Mouse (Mus musculus): ENCODE data around the gene Mkks. TPM values are rescaled to one million over a fixed set of nuclear protein-coding genes. Genes with fewer than 3 reads are reported as not detected.

The Mkks gene
- polyA plus RNA-seq, 1 experiment from 2014 or later: 24.1 TPM

DNA sequence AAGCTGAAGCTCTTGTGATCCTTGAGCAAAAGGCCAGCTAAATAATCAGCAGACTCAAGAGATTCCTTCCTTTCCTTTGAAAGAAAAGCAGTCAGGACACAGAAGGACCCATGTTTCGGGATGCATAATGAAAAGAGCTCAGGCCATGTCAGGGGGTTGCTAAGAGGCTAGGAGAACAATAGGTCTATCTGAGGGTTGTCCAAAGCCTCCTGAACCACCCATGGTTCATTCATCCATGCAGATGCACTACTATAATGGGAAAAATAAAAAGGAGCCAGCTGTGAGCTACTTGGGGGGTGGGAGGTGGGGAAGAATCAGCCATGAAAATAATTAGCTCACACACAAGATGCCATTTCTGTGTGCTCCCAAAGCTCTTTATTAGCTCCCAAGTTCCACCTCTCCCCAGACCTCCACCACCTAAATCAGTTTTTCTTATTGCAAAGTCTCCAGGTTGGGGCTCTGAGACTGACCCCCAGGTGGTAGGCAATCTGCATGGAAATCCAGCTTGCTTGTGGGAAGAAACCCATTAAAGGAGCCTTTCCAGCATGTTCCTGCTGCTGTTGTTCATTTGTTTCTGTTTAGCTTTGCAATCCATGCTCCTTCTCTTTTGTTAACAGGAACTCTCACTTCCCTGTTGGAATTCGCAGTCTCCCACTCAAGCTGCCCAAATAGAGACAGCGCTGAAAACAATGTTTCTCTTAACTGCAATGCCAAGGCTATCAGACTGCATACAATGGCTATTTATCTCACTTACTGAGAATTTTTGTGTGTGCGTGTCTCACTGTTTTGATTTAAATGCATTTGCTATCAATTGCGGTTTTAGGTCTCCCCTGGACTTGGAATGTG lies 36.4 kb downstream of the Mkks start:
- Histone ChIP-seq H3K9me3 (replicated peaks; ENCODE audit: control insufficient read depth, low read length) (no peaks in the 10 kb centered on the region), H3K27ac (ENCODE audit: low read length) (no peak overlapping the region), H3K4me3 (ENCODE audit: low read length) (no peak overlapping the region), H3K36me3 (ENCODE audit: control insufficient read depth, insufficient read depth) (no peaks in the 10 kb centered on the region), H3K4me2 (ENCODE audit: low read depth, low read length) (no peak overlapping the region), H3K27me3 (ENCODE audit: control insufficient read depth, insufficient read depth, low read length) (no peaks in the 10 kb centered on the region), H3K9ac (ENCODE audit: low read length) (no peak overlapping the region), H3K4me1 (ENCODE audit: control insufficient read depth, insufficient read depth, low read length) (no peaks in the 10 kb centered on the region)
- 56% methylated on average over 5 of the region's 5 CpGs for WGBS
- no peak for ATAC-seq (replicated peaks; ENCODE audit: extremely low read depth, insufficient read depth, low FRiP score)

DNA sequence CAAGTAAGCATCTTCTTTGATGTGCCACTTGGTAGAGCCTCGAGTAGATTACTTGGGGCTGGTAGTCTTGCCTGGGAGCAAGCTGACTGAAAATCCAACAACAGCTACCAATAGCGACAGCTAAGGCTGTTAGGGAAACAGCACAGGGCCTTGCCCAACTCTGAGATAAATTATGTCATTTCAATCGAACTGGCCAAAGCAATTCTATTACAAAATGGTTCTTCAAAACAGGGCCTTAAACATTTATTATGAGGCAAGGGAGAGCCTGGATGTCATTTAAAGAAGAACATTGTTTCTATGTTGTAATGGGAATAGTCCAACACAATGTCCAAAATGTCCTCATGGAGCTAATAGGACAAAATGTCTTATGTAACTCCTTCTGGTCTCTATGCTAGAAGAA lies 40.8 kb downstream of the Mkks start:
- no peak overlapping the region for H3K4me2 ChIP-seq (ENCODE audit: low read depth, low read length)
- H3K36me3 ChIP-seq (ENCODE audit: control insufficient read depth, insufficient read depth): no peaks in the 10 kb centered on the region
- H3K9ac ChIP-seq (ENCODE audit: low read length): no peak overlapping the region
- H3K4me3 ChIP-seq (ENCODE audit: low read length): no peak overlapping the region
- ATAC-seq (replicated peaks; ENCODE audit: extremely low read depth, insufficient read depth, low FRiP score): no peak
- WGBS: 50% methylated on average over 3 of the region's 3 CpGs
- H3K27me3 ChIP-seq (ENCODE audit: control insufficient read depth, insufficient read depth, low read length): no peaks in the 10 kb centered on the region
- no peaks in the 10 kb centered on the region for H3K9me3 ChIP-seq (replicated peaks; ENCODE audit: control insufficient read depth, low read length)
- H3K27ac ChIP-seq (ENCODE audit: low read length): no peak overlapping the region
- no peaks in the 10 kb centered on the region for H3K4me1 ChIP-seq (ENCODE audit: control insufficient read depth, insufficient read depth, low read length)

GRCm38 (mm10) chr2:136837994-136838393 lies 53.2 kb downstream of the Mkks start:
- ATAC-seq (replicated peaks; ENCODE audit: extremely low read depth, insufficient read depth, low FRiP score): peak; percentile 69; the same call in 1 of the 2 replicates
- peaks cover 17% of the 10 kb centered on the region for H3K4me1 ChIP-seq (ENCODE audit: control insufficient read depth, insufficient read depth, low read length)
- H3K36me3 ChIP-seq (ENCODE audit: control insufficient read depth, insufficient read depth): no peaks in the 10 kb centered on the region
- WGBS: 30% methylated on average over 1 of the region's 1 CpGs
- H3K27me3 ChIP-seq (ENCODE audit: control insufficient read depth, insufficient read depth, low read length): no peaks in the 10 kb centered on the region
- peak overlapping the region; percentile 55 for H3K27ac ChIP-seq (ENCODE audit: low read length)
- H3K9me3 ChIP-seq (replicated peaks; ENCODE audit: control insufficient read depth, low read length): no peaks in the 10 kb centered on the region
- no peak overlapping the region for H3K4me2 ChIP-seq (ENCODE audit: low read depth, low read length)
- no peak overlapping the region for H3K9ac ChIP-seq (ENCODE audit: low read length)
- H3K4me3 ChIP-seq (ENCODE audit: low read length): no peak overlapping the region

GRCm38 (mm10) chr2:136835882-136836281 lies 55.3 kb downstream of the Mkks start:
- H3K36me3 ChIP-seq (ENCODE audit: control insufficient read depth, insufficient read depth): no peaks in the 10 kb centered on the region
- H3K9ac ChIP-seq (ENCODE audit: low read length): no peak overlapping the region

GRCm38 (mm10) chr2:136834715-136835075 lies 56.5 kb downstream of the Mkks start:
- no peak overlapping the region for H3K4me3 ChIP-seq (ENCODE audit: low read length)
- WGBS: 52% methylated on average over 1 of the region's 1 CpGs
- no peaks in the 10 kb centered on the region for H3K9me3 ChIP-seq (replicated peaks; ENCODE audit: control insufficient read depth, low read length)
- peak; percentile 65; the same call in 1 of the 2 replicates for ATAC-seq (replicated peaks; ENCODE audit: extremely low read depth, insufficient read depth, low FRiP score)
- no peak overlapping the region for H3K4me2 ChIP-seq (ENCODE audit: low read depth, low read length)
- H3K27ac ChIP-seq (ENCODE audit: low read length): no peak overlapping the region
- H3K36me3 ChIP-seq (ENCODE audit: control insufficient read depth, insufficient read depth): no peaks in the 10 kb centered on the region
- H3K4me1 ChIP-seq (ENCODE audit: control insufficient read depth, insufficient read depth, low read length): peaks cover 17% of the 10 kb centered on the region
- no peak overlapping the region for H3K9ac ChIP-seq (ENCODE audit: low read length)
- no peaks in the 10 kb centered on the region for H3K27me3 ChIP-seq (ENCODE audit: control insufficient read depth, insufficient read depth, low read length)

More at GRCm38 (mm10) chr2:136835882-136836281, 55.3 kb downstream of the Mkks start:
- Histone ChIP-seq H3K4me2 (ENCODE audit: low read depth, low read length) (no peak overlapping the region), H3K4me3 (ENCODE audit: low read length) (no peak overlapping the region), H3K9me3 (replicated peaks; ENCODE audit: control insufficient read depth, low read length) (no peaks in the 10 kb centered on the region), H3K27ac (ENCODE audit: low read length) (no peak overlapping the region), H3K27me3 (ENCODE audit: control insufficient read depth, insufficient read depth, low read length) (no peaks in the 10 kb centered on the region), H3K4me1 (ENCODE audit: control insufficient read depth, insufficient read depth, low read length) (peaks cover 17% of the 10 kb centered on the region)
- ATAC-seq (replicated peaks; ENCODE audit: extremely low read depth, insufficient read depth, low FRiP score): no peak
- 66% methylated on average over 3 of the region's 3 CpGs for WGBS

GRCm38 (mm10) chr2:136833976-136834714 lies 57.0 kb downstream of the Mkks start:
- 67% methylated on average over 3 of the region's 3 CpGs for WGBS
- Histone ChIP-seq H3K4me3 (ENCODE audit: low read length) (no peak overlapping the region), H3K27me3 (ENCODE audit: control insufficient read depth, insufficient read depth, low read length) (no peaks in the 10 kb centered on the region), H3K27ac (ENCODE audit: low read length) (no peak overlapping the region), H3K4me1 (ENCODE audit: control insufficient read depth, insufficient read depth, low read length) (peaks cover 17% of the 10 kb centered on the region), H3K36me3 (ENCODE audit: control insufficient read depth, insufficient read depth) (no peaks in the 10 kb centered on the region), H3K9me3 (replicated peaks; ENCODE audit: control insufficient read depth, low read length) (no peaks in the 10 kb centered on the region), H3K9ac (ENCODE audit: low read length) (no peak overlapping the region), H3K4me2 (ENCODE audit: low read depth, low read length) (no peak overlapping the region)
- ATAC-seq (replicated peaks; ENCODE audit: extremely low read depth, insufficient read depth, low FRiP score): no peak

- peaks cover 11% of the 10 kb centered on the region for H3K4me1 ChIP-seq (ENCODE audit: control insufficient read depth, insufficient read depth, low read length)
- no peaks in the 10 kb centered on the region for H3K36me3 ChIP-seq (ENCODE audit: control insufficient read depth, insufficient read depth)
- no peaks in the 10 kb centered on the region for H3K27me3 ChIP-seq (ENCODE audit: control insufficient read depth, insufficient read depth, low read length)
- H3K9me3 ChIP-seq (replicated peaks; ENCODE audit: control insufficient read depth, low read length): no peaks in the 10 kb centered on the region
- H3K4me2 ChIP-seq (ENCODE audit: low read depth, low read length): no peak overlapping the region
- WGBS: 57% methylated on average over 3 of the region's 3 CpGs
- H3K4me3 ChIP-seq (ENCODE audit: low read length): no peak overlapping the region
- no peak overlapping the region; the same call in 1 of the 2 replicates for H3K27ac ChIP-seq (ENCODE audit: low read length)
- ATAC-seq (replicated peaks; ENCODE audit: extremely low read depth, insufficient read depth, low FRiP score): no peak; the same call in 1 of the 2 replicates
- no peak overlapping the region for H3K9ac ChIP-seq (ENCODE audit: low read length)
Measured at GRCm38 (mm10) chr2:136832936-136833335, 58.3 kb downstream of the Mkks start.

- ATAC-seq (replicated peaks; ENCODE audit: extremely low read depth, insufficient read depth, low FRiP score): no peak
- 60% methylated on average over 4 of the region's 4 CpGs for WGBS
- H3K36me3 ChIP-seq (ENCODE audit: control insufficient read depth, insufficient read depth): no peaks in the 10 kb centered on the region
- no peak overlapping the region for H3K4me2 ChIP-seq (ENCODE audit: low read depth, low read length)
- no peaks in the 10 kb centered on the region for H3K9me3 ChIP-seq (replicated peaks; ENCODE audit: control insufficient read depth, low read length)
- H3K4me1 ChIP-seq (ENCODE audit: control insufficient read depth, insufficient read depth, low read length): no peaks in the 10 kb centered on the region
- H3K9ac ChIP-seq (ENCODE audit: low read length): no peak overlapping the region
- no peaks in the 10 kb centered on the region for H3K27me3 ChIP-seq (ENCODE audit: control insufficient read depth, insufficient read depth, low read length)
- H3K4me3 ChIP-seq (ENCODE audit: low read length): no peak overlapping the region
- H3K27ac ChIP-seq (ENCODE audit: low read length): no peak overlapping the region
Measured at GRCm38 (mm10) chr2:136827612-136828011, 63.6 kb downstream of the Mkks start.

All from heart, embryonic 16.5 days (tissue).